Mouse (Mus musculus): ENCODE data around the gene Strn3. TPM values are rescaled to one million over a fixed set of nuclear protein-coding genes. Genes with fewer than 3 reads are reported as not detected.
A peak's percentile ranks its signal among the peaks of the same experiment; 100 is the strongest.
"Not testable (repeated sequence)": the region's sequence is repeated elsewhere in the genome, so short reads cannot be mapped to it uniquely, and the experiment has no call there.

Gene Strn3
- polyA plus RNA-seq, 1 experiment from 2014 or later: 68.8 TPM

- ATAC-seq (ENCODE audit: low read depth) (no peak), DNase-seq (ENCODE audit: low spot score) (no peak)
- H3K27ac ChIP-seq (replicated peaks; ENCODE audit: low read depth, low read length): no peak overlapping the region
- no peak overlapping the region for H3K4me2 ChIP-seq (ENCODE audit: low read depth, low read length)
- H3K36me3 ChIP-seq (ENCODE audit: control insufficient read depth, insufficient read depth, low read length): no peaks in the 10 kb centered on the region
- H3K4me1 ChIP-seq (ENCODE audit: control insufficient read depth, insufficient read depth, low read length): no peaks in the 10 kb centered on the region
- H3K9me3 ChIP-seq (ENCODE audit: control insufficient read depth, low read length): no peaks in the 10 kb centered on the region
- H3K9ac ChIP-seq (ENCODE audit: low read depth, low read length): no peak overlapping the region
- no peak overlapping the region for H3K4me3 ChIP-seq (ENCODE audit: low read depth, low read length)
- H3K27me3 ChIP-seq (replicated peaks; ENCODE audit: control insufficient read depth, insufficient read depth, low read length): no peaks in the 10 kb centered on the region
These were observed 28.7 kb downstream of the Strn3 start for GRCm38 (mm10) chr12:51663011-51663410.

GRCm38 (mm10) chr12:51655944-51656465 lies 35.7 kb downstream of the Strn3 start:
- peaks cover 22% of the 10 kb centered on the region; the same call in 1 of the 2 replicates for H3K36me3 ChIP-seq (ENCODE audit: control insufficient read depth, insufficient read depth, low read length)
- ATAC-seq (ENCODE audit: low read depth): no peak; the same call in 1 of the 2 replicates
- H3K27ac ChIP-seq (replicated peaks; ENCODE audit: low read depth, low read length): no peak overlapping the region
- no peak for DNase-seq (ENCODE audit: low spot score)
- H3K4me2 ChIP-seq (ENCODE audit: low read depth, low read length): no peak overlapping the region
- H3K9me3 ChIP-seq (ENCODE audit: control insufficient read depth, low read length): no peaks in the 10 kb centered on the region
- no peak overlapping the region for H3K9ac ChIP-seq (ENCODE audit: low read depth, low read length)
- no peaks in the 10 kb centered on the region for H3K4me1 ChIP-seq (ENCODE audit: control insufficient read depth, insufficient read depth, low read length)
- H3K4me3 ChIP-seq (ENCODE audit: low read depth, low read length): no peak overlapping the region
- H3K27me3 ChIP-seq (replicated peaks; ENCODE audit: control insufficient read depth, insufficient read depth, low read length): no peaks in the 10 kb centered on the region
- 69% methylated on average over 1 of the region's 1 CpGs for WGBS

GRCm38 (mm10) chr12:51649401-51649800 lies 42.3 kb downstream of the Strn3 start:
- H3K36me3 ChIP-seq (ENCODE audit: control insufficient read depth, insufficient read depth, low read length): peaks cover 47% of the 10 kb centered on the region
- H3K4me2 ChIP-seq (ENCODE audit: low read depth, low read length); H3K27me3 ChIP-seq (replicated peaks; ENCODE audit: control insufficient read depth, insufficient read depth, low read length); H3K9me3 ChIP-seq (ENCODE audit: control insufficient read depth, low read length); DNase-seq (ENCODE audit: low spot score); H3K9ac ChIP-seq (ENCODE audit: low read depth, low read length); ATAC-seq (ENCODE audit: low read depth); H3K27ac ChIP-seq (replicated peaks; ENCODE audit: low read depth, low read length); H3K4me1 ChIP-seq (ENCODE audit: control insufficient read depth, insufficient read depth, low read length); H3K4me3 ChIP-seq (ENCODE audit: low read depth, low read length): not testable (repeated sequence)

GRCm38 (mm10) chr12:51641871-51642270 lies 49.8 kb downstream of the Strn3 start:
- no peak overlapping the region for H3K4me2 ChIP-seq (ENCODE audit: low read depth, low read length)
- no peak overlapping the region for H3K4me3 ChIP-seq (ENCODE audit: low read depth, low read length)
- no peaks in the 10 kb centered on the region for H3K4me1 ChIP-seq (ENCODE audit: control insufficient read depth, insufficient read depth, low read length)
- no peaks in the 10 kb centered on the region for H3K27me3 ChIP-seq (replicated peaks; ENCODE audit: control insufficient read depth, insufficient read depth, low read length)
- peaks cover 18% of the 10 kb centered on the region for H3K36me3 ChIP-seq (ENCODE audit: control insufficient read depth, insufficient read depth, low read length)
- ATAC-seq (ENCODE audit: low read depth): no peak
- H3K9me3 ChIP-seq (ENCODE audit: control insufficient read depth, low read length): no peaks in the 10 kb centered on the region
- no peak for DNase-seq (ENCODE audit: low spot score)
- WGBS: 68% methylated on average over 6 of the region's 6 CpGs
- no peak overlapping the region for H3K9ac ChIP-seq (ENCODE audit: low read depth, low read length)
- H3K27ac ChIP-seq (replicated peaks; ENCODE audit: low read depth, low read length): no peak overlapping the region

- H3K36me3 ChIP-seq (ENCODE audit: control insufficient read depth, insufficient read depth, low read length): peaks cover 11% of the 10 kb centered on the region
- no peak overlapping the region for H3K4me3 ChIP-seq (ENCODE audit: low read depth, low read length)
- no peak overlapping the region for H3K9ac ChIP-seq (ENCODE audit: low read depth, low read length)
- H3K4me2 ChIP-seq (ENCODE audit: low read depth, low read length): no peak overlapping the region
- H3K4me1 ChIP-seq (ENCODE audit: control insufficient read depth, insufficient read depth, low read length): no peaks in the 10 kb centered on the region
- H3K27me3 ChIP-seq (replicated peaks; ENCODE audit: control insufficient read depth, insufficient read depth, low read length): no peaks in the 10 kb centered on the region
- ATAC-seq (ENCODE audit: low read depth) (no peak), DNase-seq (ENCODE audit: low spot score) (no peak)
- WGBS: 65% methylated on average over 2 of the region's 2 CpGs
- no peaks in the 10 kb centered on the region for H3K9me3 ChIP-seq (ENCODE audit: control insufficient read depth, low read length)
- no peak overlapping the region for H3K27ac ChIP-seq (replicated peaks; ENCODE audit: low read depth, low read length)
These were observed 54.8 kb downstream of the Strn3 start for GRCm38 (mm10) chr12:51636689-51637470.

- H3K36me3 ChIP-seq (ENCODE audit: control insufficient read depth, insufficient read depth, low read length): peaks cover 7% of the 10 kb centered on the region; the same call in 1 of the 2 replicates
- ATAC-seq (ENCODE audit: low read depth): no peak
- no peak for DNase-seq (ENCODE audit: low spot score)
- no peak overlapping the region for H3K4me2 ChIP-seq (ENCODE audit: low read depth, low read length)
- H3K4me3 ChIP-seq (ENCODE audit: low read depth, low read length): no peak overlapping the region
- H3K9ac ChIP-seq (ENCODE audit: low read depth, low read length): no peak overlapping the region
- H3K9me3 ChIP-seq (ENCODE audit: control insufficient read depth, low read length): no peaks in the 10 kb centered on the region
- no peaks in the 10 kb centered on the region for H3K4me1 ChIP-seq (ENCODE audit: control insufficient read depth, insufficient read depth, low read length)
- H3K27me3 ChIP-seq (replicated peaks; ENCODE audit: control insufficient read depth, insufficient read depth, low read length): no peaks in the 10 kb centered on the region
- 87% methylated on average over 2 of the region's 2 CpGs for WGBS
- H3K27ac ChIP-seq (replicated peaks; ENCODE audit: low read depth, low read length): no peak overlapping the region
These were observed 55.4 kb downstream of the Strn3 start for GRCm38 (mm10) chr12:51636260-51636659.

- Histone ChIP-seq H3K4me2 (ENCODE audit: low read depth, low read length) (no peak overlapping the region), H3K4me1 (ENCODE audit: control insufficient read depth, insufficient read depth, low read length) (no peaks in the 10 kb centered on the region)
These were observed 58.2 kb downstream of the Strn3 start for GRCm38 (mm10) chr12:51633481-51633880.

GRCm38 (mm10) chr12:51623366-51623694 lies 68.4 kb downstream of the Strn3 start:
- H3K36me3 ChIP-seq (ENCODE audit: control insufficient read depth, insufficient read depth, low read length): peaks cover 35% of the 10 kb centered on the region
- DNase-seq (ENCODE audit: low spot score) (no peak), ATAC-seq (ENCODE audit: low read depth) (peak; percentile 22; the same call in 1 of the 2 replicates)
- no peaks in the 10 kb centered on the region for H3K4me1 ChIP-seq (ENCODE audit: control insufficient read depth, insufficient read depth, low read length)
- H3K27me3 ChIP-seq (replicated peaks; ENCODE audit: control insufficient read depth, insufficient read depth, low read length): no peaks in the 10 kb centered on the region
- no peak overlapping the region for H3K9ac ChIP-seq (ENCODE audit: low read depth, low read length)
- H3K4me3 ChIP-seq (ENCODE audit: low read depth, low read length): no peak overlapping the region
- H3K9me3 ChIP-seq (ENCODE audit: control insufficient read depth, low read length): no peaks in the 10 kb centered on the region
- no peak overlapping the region for H3K27ac ChIP-seq (replicated peaks; ENCODE audit: low read depth, low read length)
- H3K4me2 ChIP-seq (ENCODE audit: low read depth, low read length): no peak overlapping the region

More at GRCm38 (mm10) chr12:51633481-51633880, 58.2 kb downstream of the Strn3 start:
- DNase-seq (ENCODE audit: low spot score) (no peak), ATAC-seq (ENCODE audit: low read depth) (no peak)
- no peaks in the 10 kb centered on the region for H3K9me3 ChIP-seq (ENCODE audit: control insufficient read depth, low read length)
- no peaks in the 10 kb centered on the region for H3K27me3 ChIP-seq (replicated peaks; ENCODE audit: control insufficient read depth, insufficient read depth, low read length)
- no peak overlapping the region for H3K9ac ChIP-seq (ENCODE audit: low read depth, low read length)
- WGBS: 48% methylated on average over 4 of the region's 4 CpGs
- H3K36me3 ChIP-seq (ENCODE audit: control insufficient read depth, insufficient read depth, low read length): peaks cover 4% of the 10 kb centered on the region; the same call in 1 of the 2 replicates
- H3K4me3 ChIP-seq (ENCODE audit: low read depth, low read length): no peak overlapping the region
- no peak overlapping the region for H3K27ac ChIP-seq (replicated peaks; ENCODE audit: low read depth, low read length)

Measured in embryonic facial prominence, embryonic 14.5 days (tissue).